Mouse (Mus musculus) effector memory CD4-positive, alpha-beta T cell, adult 7 months (primary cell): ENCODE data around the gene Smarca2. TPM values are rescaled to one million over a fixed set of nuclear protein-coding genes. Genes with fewer than 3 reads are reported as not detected.

ENCODE experiments used
- polyA plus RNA-seq: library from polyadenylated mRNA; unstranded; fragments of 100-300 nt; shearing (Covaris generic); gene quantifications from one replicate; pipeline ENCODE4 v1.2.1, GENCODE M21; 2017

Smarca2 gene
- polyA plus RNA-seq = 83.5 TPM

DNA sequence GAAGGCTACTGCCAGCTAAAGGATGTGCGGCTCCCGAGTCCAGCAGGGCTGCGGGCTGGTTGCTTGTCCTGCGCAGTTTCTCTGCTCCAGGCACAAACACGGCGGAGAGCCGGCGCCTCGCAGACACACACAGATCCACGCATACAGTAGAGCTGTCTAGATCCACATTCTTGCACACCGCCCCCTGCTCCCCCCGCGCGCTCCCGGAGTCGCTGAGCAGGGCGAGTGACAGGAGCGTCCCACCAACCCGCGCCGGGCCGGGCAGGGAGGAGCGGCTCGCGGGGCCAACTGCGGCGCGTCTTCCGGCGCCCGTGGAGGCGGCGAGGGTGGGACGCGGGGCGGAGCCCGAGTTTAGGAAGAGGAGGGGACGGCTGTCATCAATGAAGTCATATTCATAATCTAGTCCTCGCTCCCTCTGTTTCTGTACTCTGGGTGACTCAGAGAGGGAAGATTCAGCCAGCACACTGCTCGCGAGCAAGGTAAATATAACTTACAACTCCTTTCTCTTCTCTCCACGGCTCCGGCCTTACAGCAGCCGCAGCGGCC, at the start of gene Smarca2:
TSS of gene Smarca2 (plus strand) at position 296 of the 546 bp plus-strand sequence.

